Mouse (Mus musculus) liver, embryonic 14.5 days (tissue): ENCODE measurements around the gene Kcnma1.

Experiments used
- CTCF ChIP-seq: IDR thresholded peaks from 2 replicates; pipeline ENCODE4 v1.5.1; 2016; ENCODE audit warnings: antibody characterized with exemption, low read depth, control low read depth
- EP300 ChIP-seq: IDR thresholded peaks from 2 replicates; pipeline ENCODE4 v1.6.1; 2016; ENCODE audit warnings: antibody characterized with exemption, low read depth

DNA sequence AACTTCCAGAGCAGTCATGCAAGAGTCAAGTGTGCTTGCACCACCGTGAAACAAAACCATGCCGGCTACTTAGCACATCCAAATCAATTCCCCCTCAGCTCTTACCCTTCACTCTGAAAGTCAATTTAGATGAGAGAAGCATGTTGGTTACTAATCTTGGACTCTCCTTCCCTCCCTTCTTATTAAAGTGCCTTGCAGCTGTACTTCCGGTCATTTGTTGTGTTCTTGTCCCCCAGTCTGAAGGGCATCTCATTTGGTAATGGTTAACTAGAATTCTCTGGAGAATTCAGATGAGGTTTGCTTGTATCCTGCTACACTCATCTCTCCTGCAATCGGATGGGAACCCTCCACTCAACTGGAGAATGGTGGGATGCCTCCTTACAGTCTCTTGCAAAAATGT, 267.3 kb downstream of the Kcnma1 start:
- TF ChIP-seq EP300 = no peak
- TF ChIP-seq CTCF = no peak
